Mouse (Mus musculus): Measurements from ENCODE around the gene Trp73. TPM values are rescaled to one million over a fixed set of nuclear protein-coding genes. Genes with fewer than 3 reads are reported as not detected.

The Trp73 gene
- total RNA-seq (2021), result under 1 TPM; 0.27 to 0.32 TPM

- no peak for DNase-seq (ENCODE audit: low spot score in 2 of 2)
- intact Hi-C loops (cut with DNase I), result no loop called here
These were observed at the start of gene Trp73 for GRCm38 (mm10) chr4:154140182-154140212. Trp73 (minus strand) TSS chr4:154140208.

GRCm38 (mm10) chr4:154188948-154189347 is 48.9 kb upstream of the Trp73 start:
- intact Hi-C loops (cut with DNase I), result no loop called here
- no peak for DNase-seq (ENCODE audit: low spot score in 2 of 2)

GRCm38 (mm10) chr4:154186002-154186537 is 46.1 kb upstream of the Trp73 start:
- intact Hi-C loops (cut with DNase I), result no loop called here
- DNase-seq (ENCODE audit: low spot score in 2 of 2), result no peak

DNA sequence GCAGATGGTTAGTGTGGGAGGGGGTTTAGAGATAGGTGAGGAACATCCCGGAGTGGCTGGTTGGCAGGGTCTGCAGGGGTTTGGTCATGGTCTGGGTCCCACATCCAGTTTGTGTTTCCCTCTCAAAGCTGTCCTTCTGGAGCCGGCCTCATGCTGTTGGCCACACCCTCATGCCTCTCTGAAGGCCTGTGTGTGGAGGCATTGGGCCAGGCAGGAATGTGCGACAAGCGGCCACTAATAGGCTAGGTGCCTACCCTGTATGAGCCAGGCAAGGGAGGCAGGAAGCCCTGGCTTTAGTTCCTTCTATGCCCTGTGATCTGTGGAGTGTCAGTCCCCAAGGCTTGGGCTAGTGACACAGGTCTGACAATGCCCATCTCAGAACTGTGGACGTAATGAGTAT is 45.0 kb upstream of the Trp73 start:
- intact Hi-C loops (cut with DNase I), result no loop called here
- no peak for DNase-seq (ENCODE audit: low spot score in 2 of 2)

DNA sequence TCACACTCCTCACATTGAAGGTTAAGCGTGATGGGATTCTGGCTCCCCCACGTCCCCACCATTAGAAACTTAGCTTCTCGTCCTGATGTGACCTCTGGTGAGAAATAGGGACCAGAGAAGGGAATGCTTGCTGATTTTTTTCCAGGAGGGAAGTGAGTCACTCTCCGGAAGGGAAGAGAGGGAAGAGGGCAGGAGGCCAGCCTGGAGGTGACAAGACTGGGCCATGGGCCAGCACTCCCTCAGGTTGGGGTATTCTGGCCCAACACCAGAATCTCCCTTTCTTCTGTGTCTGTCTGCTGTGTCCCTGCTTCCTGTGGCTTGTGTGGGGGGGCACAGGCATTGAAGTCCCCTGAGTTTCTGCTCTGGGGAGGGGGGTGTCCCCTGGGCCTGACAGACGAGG is 43.6 kb upstream of the Trp73 start:
- no peak for DNase-seq (ENCODE audit: low spot score in 2 of 2)
- intact Hi-C loops (cut with DNase I), result no loop called here

GRCm38 (mm10) chr4:154181001-154181400 is 41.0 kb upstream of the Trp73 start:
- DNase-seq (ENCODE audit: low spot score in 2 of 2), result no peak
- intact Hi-C loops (cut with DNase I), result no loop called here

- DNase-seq (ENCODE audit: low spot score in 2 of 2), result no peak
- intact Hi-C loops (cut with DNase I), result no loop called here
These were observed 37.2 kb upstream of the Trp73 start for GRCm38 (mm10) chr4:154177257-154177656.

DNA sequence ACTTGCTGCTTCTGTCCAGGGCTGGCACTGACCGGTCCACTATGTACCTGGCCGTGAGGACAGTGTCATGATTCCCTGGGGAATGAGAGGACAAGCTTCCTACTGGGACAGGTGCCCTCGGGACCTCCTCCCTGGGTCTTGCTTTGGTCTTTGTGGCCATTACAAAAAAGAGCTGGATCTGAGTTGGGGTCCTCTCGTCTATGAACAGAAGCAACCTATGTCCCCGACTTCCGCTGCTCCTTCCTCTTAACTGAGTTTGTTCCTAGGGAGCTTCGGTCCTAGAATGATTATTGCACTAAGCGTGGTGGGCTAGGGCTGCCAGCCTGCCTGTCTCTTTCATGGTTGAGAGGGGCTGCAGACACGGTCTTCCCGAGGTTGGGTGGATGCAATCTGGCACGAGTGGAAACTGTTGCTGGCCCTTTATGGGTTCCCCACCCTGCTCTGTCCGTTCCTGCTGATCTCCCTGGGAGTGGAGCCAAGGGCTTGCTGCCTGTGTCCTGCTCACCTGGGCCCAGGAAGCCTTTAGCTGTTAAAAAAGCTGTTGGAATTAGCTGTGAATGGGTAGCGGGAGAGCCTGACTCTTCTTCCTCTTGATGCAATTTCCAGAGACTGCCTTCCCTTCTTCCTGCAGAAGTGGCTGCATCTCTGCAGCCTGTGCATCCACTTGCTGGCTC is 32.1 kb upstream of the Trp73 start:
- DNase-seq (ENCODE audit: low spot score in 2 of 2), result no peak
- intact Hi-C loops (cut with DNase I), result no loop called here

- DNase-seq (ENCODE audit: low spot score in 2 of 2), result no peak
- intact Hi-C loops (cut with DNase I), result no loop called here
These were observed 31.3 kb upstream of the Trp73 start for GRCm38 (mm10) chr4:154171151-154171930.

GRCm38 (mm10) chr4:154170506-154171150 is 30.6 kb upstream of the Trp73 start, which contains the start of gene Megf6:
Megf6 (plus strand) TSS chr4:154170730.
- intact Hi-C loops (cut with DNase I), result no loop called here
- peak in 1 of 2 experiments; percentile 29 for DNase-seq (ENCODE audit: low spot score in 2 of 2)

DNA sequence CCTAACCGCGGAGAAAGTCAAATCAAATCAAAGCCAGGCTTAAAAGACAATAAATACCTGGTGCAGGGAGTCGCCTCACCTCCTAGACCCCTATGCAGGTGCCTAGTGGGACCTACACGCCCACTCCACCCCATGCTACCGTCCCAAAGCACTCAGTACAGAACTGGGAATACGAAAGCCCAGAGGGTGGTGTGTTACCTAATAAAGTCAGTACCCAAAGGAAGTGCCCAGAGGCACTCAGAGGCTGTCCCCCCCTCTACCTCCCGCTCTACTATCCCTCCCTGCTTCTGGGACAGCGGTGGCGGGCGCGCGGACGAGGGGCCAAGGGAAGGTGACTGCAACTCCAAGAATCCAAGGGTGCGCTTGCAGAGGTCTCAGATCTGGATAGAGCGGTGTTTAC is 30.0 kb upstream of the Trp73 start:
- intact Hi-C loops (cut with DNase I), result no loop called here
- DNase-seq (ENCODE audit: low spot score in 2 of 2), result no peak

- no peak for DNase-seq (ENCODE audit: low spot score in 2 of 2)
- intact Hi-C loops (cut with DNase I), result loop anchor here (5.0 to 10.0 kb wide), 2 partner anchors 135 to 658 kb away; partner anchors contain the start of gene Arhgef16
These were observed 27.0 kb upstream of the Trp73 start for GRCm38 (mm10) chr4:154167053-154167452.

DNA sequence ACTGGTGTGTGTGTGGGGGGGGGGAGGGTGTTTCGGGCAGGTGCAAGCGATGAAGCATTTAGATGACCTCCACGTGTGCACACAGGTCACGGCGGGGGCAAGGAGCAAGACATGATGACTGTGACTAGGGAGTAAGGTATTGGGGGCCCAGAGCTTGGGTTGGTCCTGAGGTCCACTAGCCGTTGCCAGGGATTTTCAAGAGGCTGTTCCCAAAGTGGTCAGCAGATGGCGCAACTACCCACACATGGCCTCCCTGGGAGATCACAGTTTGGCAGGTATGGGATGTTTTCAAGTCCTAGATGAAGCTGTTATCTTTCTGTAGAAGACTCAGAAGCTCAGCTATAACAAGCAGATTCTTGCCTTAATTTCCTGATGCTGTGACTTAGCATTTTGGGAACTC is 23.3 kb upstream of the Trp73 start:
- peak; percentile 31 to 58 for DNase-seq (ENCODE audit: low spot score in 2 of 2)
- intact Hi-C loops (cut with DNase I), result loop anchor here (1.0 to 10.0 kb wide), 2 partner anchors 44 to 662 kb away; no protein-coding TSS in a partner anchor

GRCm38 (mm10) chr4:154160538-154161390 is 20.8 kb upstream of the Trp73 start, which contains the start of gene Tprgl:
Tprgl (minus strand) TSS chr4:154160666.
- DNase-seq (ENCODE audit: low spot score in 2 of 2), result peak; percentile 95 to 96
- intact Hi-C loops (cut with DNase I), result loop anchor here (2.0 to 10.0 kb wide), 3 partner anchors 18 to 664 kb away; partner anchors contain the start of gene Wrap73

DNA sequence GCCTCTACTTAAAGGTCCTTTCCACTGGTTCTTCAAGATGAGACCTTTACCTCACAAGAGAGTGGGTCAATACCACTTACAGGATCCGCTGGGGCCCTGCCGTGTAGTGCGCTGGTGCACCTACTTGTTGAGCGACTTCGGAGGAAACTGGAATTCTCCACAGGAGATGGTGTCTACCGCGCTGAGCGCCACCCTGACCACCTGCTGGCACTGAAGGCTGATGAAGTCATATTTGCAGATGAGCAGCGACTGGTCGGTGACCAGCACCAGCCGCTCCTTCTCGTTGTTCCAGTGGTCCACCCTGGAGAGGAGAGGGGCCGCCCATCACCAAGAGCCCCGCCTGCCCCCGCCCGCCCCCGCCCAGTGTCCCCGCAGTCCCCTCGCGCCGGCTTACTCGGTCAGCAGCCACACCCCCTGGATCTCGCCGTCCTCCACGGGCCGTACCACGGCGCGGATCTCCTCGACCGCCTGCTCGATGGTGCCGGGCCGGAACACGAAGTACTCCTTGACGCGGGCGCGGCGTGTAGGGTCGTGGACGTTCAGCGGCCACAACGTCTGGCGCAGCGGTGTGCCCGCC is 20.0 kb upstream of the Trp73 start:
- DNase-seq (ENCODE audit: low spot score in 2 of 2), result peak; percentile 39 to 43
- intact Hi-C loops (cut with DNase I), result loop anchor here (2.0 to 10.0 kb wide), 3 partner anchors 17 to 665 kb away; partner anchors contain the start of gene Wrap73

- DNase-seq (ENCODE audit: low spot score in 2 of 2), result peak; percentile 60 to 76
- intact Hi-C loops (cut with DNase I), result no loop called here
These were observed 19.0 kb upstream of the Trp73 start for GRCm38 (mm10) chr4:154159002-154159401.

DNA sequence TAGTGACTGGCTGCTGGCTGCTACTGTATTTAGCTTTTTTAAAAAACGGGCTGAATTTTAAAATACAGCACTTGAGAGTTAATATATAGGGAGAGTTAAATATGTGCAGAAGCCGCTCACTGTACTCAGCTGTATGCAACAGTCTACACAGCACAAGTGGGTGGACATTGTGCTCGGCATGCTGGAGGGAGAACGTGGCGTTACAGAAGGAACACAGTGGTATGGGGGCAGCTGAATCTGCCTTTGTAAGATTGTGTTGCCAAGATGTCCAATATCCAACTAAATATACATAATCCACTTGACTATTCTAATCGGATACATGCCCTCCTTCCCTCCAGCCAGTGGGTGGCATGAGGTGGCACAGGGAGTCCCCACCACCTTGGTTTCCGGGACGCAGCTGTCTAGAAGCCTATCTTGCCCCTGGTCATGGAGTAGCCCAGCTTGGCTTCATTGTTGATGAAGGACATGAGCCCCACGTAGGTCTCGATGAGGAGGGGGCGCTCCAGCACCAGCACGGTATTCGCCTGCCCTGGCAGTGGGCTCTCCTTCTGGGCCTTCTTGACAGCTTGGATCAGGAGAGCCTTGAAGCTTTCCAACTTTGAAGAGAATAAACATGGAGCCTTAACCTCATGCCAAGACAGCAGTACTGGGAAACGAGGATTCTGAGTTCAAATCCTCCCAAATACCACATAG is 18.1 kb upstream of the Trp73 start:
- intact Hi-C loops (cut with DNase I), result no loop called here
- peak in 1 of 2 experiments; percentile 36 for DNase-seq (ENCODE audit: low spot score in 2 of 2)

GRCm38 (mm10) chr4:154156050-154156449 is 16.0 kb upstream of the Trp73 start:
- intact Hi-C loops (cut with DNase I), result no loop called here
- no peak for DNase-seq (ENCODE audit: low spot score in 2 of 2)

DNA sequence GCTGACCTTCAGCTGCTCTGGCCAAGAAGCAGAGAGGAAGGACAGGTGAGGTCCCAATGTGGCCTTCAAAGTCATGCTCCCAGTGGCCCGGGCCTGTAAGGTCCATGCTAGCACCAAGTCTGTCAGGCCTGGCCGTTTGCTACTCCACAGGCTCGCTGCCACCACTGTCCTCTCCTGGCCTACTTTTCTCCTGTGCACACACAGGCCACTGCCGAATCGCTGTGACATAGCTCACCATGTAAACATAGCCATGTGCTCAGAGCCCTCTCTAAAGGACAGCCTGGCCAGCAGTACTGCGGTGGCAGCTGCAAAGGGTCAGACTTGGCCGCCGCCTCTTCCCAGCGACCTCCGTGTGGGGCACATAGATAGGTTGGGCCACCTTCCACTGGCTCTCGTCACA is 14.1 kb upstream of the Trp73 start:
- no peak for DNase-seq (ENCODE audit: low spot score in 2 of 2)
- intact Hi-C loops (cut with DNase I), result no loop called here

Data from left cerebral cortex, postnatal 36 days (tissue).